Mouse (Mus musculus) granulocyte monocyte progenitor cell, adult 5-6 weeks (primary cell): ENCODE measurements at regions not wholly inside any gene's neighbourhood (a gene's known extent, or its start where the extent isn't known, plus 50 kb on each side); places are given as distances from the start of the nearest gene placed in this dataset.

Experiments
- ATAC-seq: replicated peaks from 2 replicates; pipeline ENCODE4 v1.8.0; 2016; ENCODE audit warnings: mild to moderate bottlenecking, moderate TSS enrichment, inconsistent platforms; ENCODE audit not compliant: poor library complexity, severe bottlenecking

GRCm38 (mm10) chr7:67819551-67819950 lies 60.0 kb upstream of the Synm start:
- no peak for ATAC-seq

- ATAC-seq, result no peak
These were observed 58.0 kb upstream of the Synm start for GRCm38 (mm10) chr7:67817556-67817955.

- ATAC-seq, result no peak
These were observed 55.3 kb upstream of the Synm start for GRCm38 (mm10) chr7:67814861-67815260.
